Mouse (Mus musculus): ENCODE data around the gene Med24. TPM values are rescaled to one million over a fixed set of nuclear protein-coding genes. Genes with fewer than 3 reads are reported as not detected.

Med24 gene
- polyA plus RNA-seq, 1 experiment from 2014 or later = 53.0 TPM

DNA sequence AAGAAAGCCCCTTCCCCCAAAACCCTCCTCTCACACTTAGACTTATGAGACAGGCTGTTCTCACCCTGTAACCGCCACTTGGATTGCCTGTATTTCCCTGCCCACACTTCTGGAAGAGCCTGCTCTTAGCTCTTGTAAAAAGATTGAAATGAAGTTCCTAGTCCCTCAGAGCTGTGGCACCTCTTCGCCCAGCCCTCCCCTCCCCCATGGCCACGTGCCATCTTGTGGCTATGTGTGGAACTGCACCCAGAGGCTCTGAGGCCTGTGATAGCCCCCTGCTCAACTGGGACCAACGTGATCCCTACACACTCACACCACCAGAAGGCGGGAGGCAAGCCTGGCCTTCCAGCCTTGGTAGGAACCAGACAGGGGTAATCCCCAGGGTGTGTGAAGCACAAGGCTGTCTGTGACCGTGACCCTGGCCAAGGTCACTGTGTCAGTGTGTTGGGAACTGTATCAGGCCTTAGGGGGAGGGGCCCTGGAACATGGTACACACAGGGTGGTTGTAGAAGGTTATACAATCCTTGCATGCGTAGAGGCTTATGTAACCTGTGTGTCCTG lies 25.5 kb upstream of the Med24 start:
- peak; percentile 39 for ATAC-seq (ENCODE audit: insufficient read depth)
- no peaks in the 10 kb centered on the region for H3K9me3 ChIP-seq (ENCODE audit: low read depth, low read length)
- H3K4me1 ChIP-seq (ENCODE audit: insufficient read depth) = peaks cover 36% of the 10 kb centered on the region
- DNase-seq = peak; percentile 82
- 23% methylated on average over 7 of the region's 7 CpGs for WGBS
- H3K9ac ChIP-seq = peak overlapping the region; percentile 15
- no peak overlapping the region for H3K4me3 ChIP-seq (ENCODE audit: low read depth, low read length)
- peaks cover 52% of the 10 kb centered on the region; the same call in 1 of the 2 replicates for H3K36me3 ChIP-seq (ENCODE audit: insufficient read depth)
- TF ChIP-seq CTCF (IDR thresholded peaks at IDR 0.05; ENCODE audit: low read depth) = peak; percentile 99
- 0 out of 2 replicates have a peak overlapping the region, but pooled peaks have one; percentile 6 for H3K4me2 ChIP-seq
- H3K27ac ChIP-seq (ENCODE audit: low read depth) = peak overlapping the region; percentile 63
- H3K27me3 ChIP-seq (ENCODE audit: insufficient read depth, low read length) = no peaks in the 10 kb centered on the region

DNA sequence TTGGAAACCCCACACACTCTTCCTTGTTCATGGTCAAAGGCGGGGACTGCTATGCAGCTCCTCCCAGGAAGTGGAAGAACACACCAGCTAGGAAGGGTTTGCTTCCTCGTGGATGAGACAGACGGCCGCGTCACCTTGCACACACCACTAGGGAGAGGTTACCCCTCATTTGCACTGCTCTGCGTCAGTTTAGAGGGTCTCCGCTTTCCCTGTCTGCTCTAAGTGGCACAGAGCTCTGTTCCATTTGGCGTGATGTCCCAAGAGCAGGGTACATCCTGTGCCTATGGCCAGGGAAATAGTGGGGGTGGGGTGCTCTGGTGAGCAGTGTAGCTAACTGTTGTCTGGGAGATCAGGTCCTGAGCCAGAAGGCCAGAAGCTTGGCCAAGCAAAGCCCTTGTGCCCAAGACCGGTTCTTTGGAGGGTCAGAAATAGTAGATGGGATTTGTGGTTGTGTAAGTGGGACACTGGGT lies 25.0 kb upstream of the Med24 start:
- DNase-seq = no peak
- H3K27ac ChIP-seq (ENCODE audit: low read depth) = peak overlapping the region; percentile 63; the same call in 1 of the 2 replicates
- H3K4me2 ChIP-seq = 0 out of 2 replicates have a peak overlapping the region, but pooled peaks have one; percentile 6
- no peak overlapping the region; the same call in 1 of the 2 replicates for H3K9ac ChIP-seq
- no peaks in the 10 kb centered on the region for H3K9me3 ChIP-seq (ENCODE audit: low read depth, low read length)
- H3K4me3 ChIP-seq (ENCODE audit: low read depth, low read length) = no peak overlapping the region
- H3K4me1 ChIP-seq (ENCODE audit: insufficient read depth) = peaks cover 41% of the 10 kb centered on the region
- WGBS = 55% methylated on average over 9 of the region's 9 CpGs
- H3K27me3 ChIP-seq (ENCODE audit: insufficient read depth, low read length) = no peaks in the 10 kb centered on the region
- TF ChIP-seq CTCF (IDR thresholded peaks at IDR 0.05; ENCODE audit: low read depth) = no peak
- no peak for ATAC-seq (ENCODE audit: insufficient read depth)
- peaks cover 51% of the 10 kb centered on the region; the same call in 1 of the 2 replicates for H3K36me3 ChIP-seq (ENCODE audit: insufficient read depth)

DNA sequence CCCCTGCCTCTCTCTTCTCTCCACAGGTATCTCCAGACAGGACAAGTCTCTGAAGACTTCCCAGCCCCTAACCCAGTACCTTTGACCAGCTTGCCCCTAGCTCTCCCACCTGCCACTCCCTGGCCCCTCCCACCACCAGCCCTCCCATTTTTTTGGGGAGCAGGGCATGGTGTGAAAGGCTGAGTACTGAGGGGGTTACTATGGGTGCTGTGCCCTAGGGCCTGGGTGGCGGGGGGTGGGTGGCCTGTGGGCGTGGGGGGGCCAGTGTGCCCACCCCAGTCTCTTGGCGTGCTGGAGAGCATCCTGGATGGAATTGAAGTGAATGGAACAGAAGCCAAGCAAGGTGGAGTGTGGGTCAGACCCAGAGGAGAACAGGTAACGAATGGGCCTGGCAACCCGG lies 24.0 kb upstream of the Med24 start:
- TF ChIP-seq CTCF (IDR thresholded peaks at IDR 0.05; ENCODE audit: low read depth) = no peak
- DNase-seq = no peak

DNA sequence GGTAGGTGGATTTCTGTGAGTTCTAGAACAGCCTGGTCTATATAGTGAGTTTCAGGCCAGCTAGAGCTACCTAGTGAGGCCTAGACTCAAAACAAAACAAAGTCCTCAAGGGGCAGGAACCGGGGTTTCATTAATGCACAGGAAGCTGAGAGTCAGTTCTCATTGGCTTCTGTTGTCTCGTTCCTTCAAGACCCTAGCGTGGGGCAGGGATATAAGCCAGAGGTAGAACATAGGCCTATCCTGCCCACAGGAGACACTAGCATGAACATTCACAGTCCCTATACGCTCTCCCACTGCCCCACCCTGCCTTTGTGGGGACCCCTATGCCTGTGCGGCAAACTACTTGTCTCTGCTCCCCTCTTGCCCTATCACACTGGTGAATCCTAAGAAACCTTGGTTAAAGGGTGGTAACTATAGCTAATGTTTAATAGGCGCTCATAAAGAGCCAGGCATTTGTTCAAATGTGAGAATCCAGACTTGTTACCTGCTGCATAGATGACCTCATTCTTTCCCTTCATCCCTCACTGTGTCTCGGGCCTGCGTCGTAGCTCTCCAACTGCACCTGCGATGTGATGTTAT lies 23.4 kb upstream of the Med24 start:
- Histone ChIP-seq H3K27me3 (ENCODE audit: insufficient read depth, low read length) (no peaks in the 10 kb centered on the region), H3K36me3 (ENCODE audit: insufficient read depth) (peaks cover 42% of the 10 kb centered on the region; the same call in 1 of the 2 replicates), H3K4me1 (ENCODE audit: insufficient read depth) (peaks cover 56% of the 10 kb centered on the region), H3K9me3 (ENCODE audit: low read depth, low read length) (no peaks in the 10 kb centered on the region), H3K27ac (ENCODE audit: low read depth) (peak overlapping the region; percentile 25; the same call in 1 of the 2 replicates), H3K9ac (0 out of 2 replicates have a peak overlapping the region, but pooled peaks have one; percentile 3), H3K4me3 (ENCODE audit: low read depth, low read length) (no peak overlapping the region), H3K4me2 (no peak overlapping the region)
- 74% methylated on average over 10 of the region's 10 CpGs for WGBS
- DNase-seq (no peak), ATAC-seq (ENCODE audit: insufficient read depth) (no peak)
- TF ChIP-seq CTCF (IDR thresholded peaks at IDR 0.05; ENCODE audit: low read depth) = no peak

More for the DNA sequence above, 24.0 kb upstream of the Med24 start:
- ATAC-seq (ENCODE audit: insufficient read depth) = no peak
- Histone ChIP-seq H3K9me3 (ENCODE audit: low read depth, low read length) (no peaks in the 10 kb centered on the region), H3K36me3 (ENCODE audit: insufficient read depth) (peaks cover 44% of the 10 kb centered on the region; the same call in 1 of the 2 replicates), H3K4me2 (no peak overlapping the region), H3K4me3 (ENCODE audit: low read depth, low read length) (no peak overlapping the region), H3K27me3 (ENCODE audit: insufficient read depth, low read length) (no peaks in the 10 kb centered on the region), H3K9ac (no peak overlapping the region), H3K27ac (ENCODE audit: low read depth) (0 out of 2 replicates have a peak overlapping the region, but pooled peaks have one; percentile 63), H3K4me1 (ENCODE audit: insufficient read depth) (peaks cover 50% of the 10 kb centered on the region)
- WGBS = 90% methylated on average over 5 of the region's 5 CpGs

- ATAC-seq (ENCODE audit: insufficient read depth) = peak; percentile 36
- peak; percentile 27 for DNase-seq
- Histone ChIP-seq H3K4me3 (ENCODE audit: low read depth, low read length) (0 out of 2 replicates have a peak overlapping the region, but pooled peaks have one; percentile 3), H3K9ac (peak overlapping the region; percentile 42), H3K36me3 (ENCODE audit: insufficient read depth) (peaks cover 29% of the 10 kb centered on the region; the same call in 1 of the 2 replicates), H3K9me3 (ENCODE audit: low read depth, low read length) (no peaks in the 10 kb centered on the region), H3K4me2 (peak overlapping the region; percentile 50), H3K27ac (ENCODE audit: low read depth) (peak overlapping the region; percentile 87), H3K4me1 (ENCODE audit: insufficient read depth) (peaks cover 68% of the 10 kb centered on the region), H3K27me3 (ENCODE audit: insufficient read depth, low read length) (no peaks in the 10 kb centered on the region)
- 12% methylated on average over 6 of the region's 6 CpGs for WGBS
- TF ChIP-seq CTCF (IDR thresholded peaks at IDR 0.05; ENCODE audit: low read depth) = no peak
Observed at GRCm38 (mm10) chr11:98751221-98751782, 22.1 kb upstream of the Med24 start.

DNA sequence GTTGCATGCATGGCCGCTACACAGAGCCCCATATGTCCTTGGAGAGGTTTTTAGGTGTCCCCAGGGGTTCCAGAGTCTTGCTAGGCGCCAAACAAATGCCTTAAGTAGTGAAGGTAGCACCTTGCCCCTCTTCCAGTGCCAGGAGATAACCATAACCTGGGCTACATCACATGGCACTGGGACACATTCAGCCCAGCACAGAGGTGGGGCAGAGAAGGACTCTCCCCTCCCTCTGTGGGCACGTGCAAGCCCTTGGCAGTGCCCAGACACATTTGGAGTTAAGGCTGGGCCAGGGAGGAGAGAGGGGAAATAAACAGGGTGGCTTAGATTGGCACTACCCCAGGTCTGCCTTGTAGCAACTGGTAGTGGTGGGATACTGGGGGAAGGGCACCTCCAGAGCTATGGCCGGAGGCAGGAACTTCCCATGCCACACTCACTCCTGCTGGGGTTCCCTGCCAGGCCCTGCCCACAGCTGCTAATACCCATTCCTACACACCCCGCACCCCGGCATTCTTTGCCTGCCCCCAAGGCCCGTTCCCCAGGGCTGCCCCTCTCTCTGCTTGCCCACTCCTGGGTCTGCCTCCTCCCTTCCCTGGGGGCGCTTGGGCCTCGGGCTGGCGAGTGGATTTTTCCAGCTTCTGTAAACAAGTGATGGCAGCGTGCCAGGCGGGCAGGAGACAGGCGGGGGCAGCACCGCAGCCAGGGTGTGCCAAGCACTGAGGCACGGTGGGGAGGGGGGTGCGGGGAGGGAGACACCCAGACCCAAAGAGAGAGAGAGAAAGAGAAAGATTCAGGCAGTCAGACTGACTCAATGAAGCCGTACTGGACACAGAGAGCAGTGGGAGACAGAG lies 21.3 kb upstream of the Med24 start:
- H3K4me1 ChIP-seq (ENCODE audit: insufficient read depth) = peaks cover 75% of the 10 kb centered on the region
- peak overlapping the region; percentile 42 for H3K9ac ChIP-seq
- no peaks in the 10 kb centered on the region for H3K9me3 ChIP-seq (ENCODE audit: low read depth, low read length)
- ATAC-seq (ENCODE audit: insufficient read depth) (peak; percentile 26), DNase-seq (peak; percentile 78)
- WGBS = 16% methylated on average over 17 of the region's 17 CpGs
- H3K4me3 ChIP-seq (ENCODE audit: low read depth, low read length) = 0 out of 2 replicates have a peak overlapping the region, but pooled peaks have one; percentile 3
- no peak for TF ChIP-seq CTCF (IDR thresholded peaks at IDR 0.05; ENCODE audit: low read depth)
- peak overlapping the region; percentile 87 for H3K27ac ChIP-seq (ENCODE audit: low read depth)
- H3K27me3 ChIP-seq (ENCODE audit: insufficient read depth, low read length) = no peaks in the 10 kb centered on the region
- peaks cover 22% of the 10 kb centered on the region; the same call in 1 of the 2 replicates for H3K36me3 ChIP-seq (ENCODE audit: insufficient read depth)
- peak overlapping the region; percentile 50 for H3K4me2 ChIP-seq
